13 mouse cellular contexts compared by ENCODE assay signal in genomic region chr2:153581416-153581815, GRCm38 (mm10).
"Had no signal": no experiment of that assay in that cellular context is flagged by ENCODE, and none has a peak within 500 bp of the region (broad histone marks: within the 10 kb centered on the region; RNA-seq: fewer than 3 reads in every experiment).

No protein-coding gene starts in this region.

- H3K27ac ChIP-seq: layer of hippocampus, adult 2 months; limb, embryonic 13.5 days; lung, embryonic 15.5 days; midbrain, embryonic 12.5 days; stomach, postnatal 0 days had no signal

- H3K4me3 ChIP-seq: layer of hippocampus, adult 2 months; limb, embryonic 13.5 days; lung, embryonic 15.5 days; midbrain, embryonic 12.5 days had no signal

- H3K9ac ChIP-seq: limb, embryonic 13.5 days; lung, embryonic 15.5 days; midbrain, embryonic 12.5 days had no signal

- DNase-seq: kidney, adult 18-20 months; kidney, postnatal 10 days; kidney, postnatal 4 days; left cerebral cortex, postnatal 4 days; lung, postnatal 14 days; right cerebral cortex, adult 18-20 months; right cerebral cortex, postnatal 25 days; thymus, postnatal 4 days had no signal

- H3K27me3 ChIP-seq: lung, embryonic 15.5 days had no signal

- H3K4me1 ChIP-seq: lung, embryonic 15.5 days had no signal

- H3K36me3 ChIP-seq: limb, embryonic 13.5 days; lung, embryonic 15.5 days; midbrain, embryonic 12.5 days had no signal

- H3K4me2 ChIP-seq: limb, embryonic 13.5 days; lung, embryonic 15.5 days; midbrain, embryonic 12.5 days had no signal

- H3K9me3 ChIP-seq: limb, embryonic 13.5 days; lung, embryonic 15.5 days; midbrain, embryonic 12.5 days had no signal
